Mouse (Mus musculus) neural tube, embryonic 14.5 days (tissue): ENCODE measurements at regions not wholly inside any gene's neighbourhood (a gene's known extent, or its start where the extent isn't known, plus 50 kb on each side); places are given as distances from the start of the nearest gene placed in this dataset.

Experiments used
- ATAC-seq: fragments of 200-750 bp; cut with Nextera tagmentation; 2 replicates; pipeline ENCODE4 v1.8.0; 2017; ENCODE audit warnings: low read depth, mild to moderate bottlenecking, moderate TSS enrichment, moderate library complexity
- H3K27ac ChIP-seq: fragments of 300-500 bp; sonication (generic); 2 replicates; pipeline ENCODE4 v1.5.1; 2014; ENCODE audit warnings: low read depth, mild to moderate bottlenecking, control low read depth, low read length, moderate library complexity, mixed read lengths
- H3K27me3 ChIP-seq: fragments of 300-500 bp; sonication (generic); 2 replicates; pipeline ENCODE4 v1.6.1; 2014; ENCODE audit warnings: low read length; ENCODE audit not compliant: control insufficient read depth, insufficient read depth
- H3K36me3 ChIP-seq: fragments of 300-500 bp; sonication (generic); 2 replicates; pipeline ENCODE4 v1.6.1; 2014; ENCODE audit warnings: low read length, mixed read lengths; ENCODE audit not compliant: control insufficient read depth, insufficient read depth
- H3K4me1 ChIP-seq: fragments of 300-500 bp; sonication (generic); 2 replicates; pipeline ENCODE4 v1.6.1; 2014; ENCODE audit warnings: low read length; ENCODE audit not compliant: control insufficient read depth, insufficient read depth
- H3K4me2 ChIP-seq: fragments of 300-500 bp; sonication (generic); 2 replicates; pipeline ENCODE4 v1.6.1; 2014; ENCODE audit warnings: mild to moderate bottlenecking, low read depth, low read length, control low read depth
- H3K4me3 ChIP-seq: fragments of 300-500 bp; sonication (generic); 2 replicates; pipeline ENCODE4 v1.5.1; 2014; ENCODE audit warnings: low read depth, low read length, control low read depth, mixed read lengths
- H3K9ac ChIP-seq: fragments of 300-500 bp; sonication (generic); replicated peaks from 2 replicates; pipeline ENCODE4 v1.6.1; 2014; ENCODE audit warnings: low read depth, mild to moderate bottlenecking, control low read depth, low read length, mixed read lengths
- H3K9me3 ChIP-seq: fragments of 300-500 bp; sonication (generic); 2 replicates; pipeline ENCODE4 v1.6.1; 2016; ENCODE audit warnings: low read length; ENCODE audit not compliant: control insufficient read depth
- WGBS: fragments of 180-500 bp; shearing (Covaris S2); extraction: QIAGEN DNeasy Blood & Tissue Kit; methylation state at CpG from one replicate; pipeline ENCODE4 v1.1.7; 2014; 5-methylcytosine and 5-hydroxymethylcytosine counted together

DNA sequence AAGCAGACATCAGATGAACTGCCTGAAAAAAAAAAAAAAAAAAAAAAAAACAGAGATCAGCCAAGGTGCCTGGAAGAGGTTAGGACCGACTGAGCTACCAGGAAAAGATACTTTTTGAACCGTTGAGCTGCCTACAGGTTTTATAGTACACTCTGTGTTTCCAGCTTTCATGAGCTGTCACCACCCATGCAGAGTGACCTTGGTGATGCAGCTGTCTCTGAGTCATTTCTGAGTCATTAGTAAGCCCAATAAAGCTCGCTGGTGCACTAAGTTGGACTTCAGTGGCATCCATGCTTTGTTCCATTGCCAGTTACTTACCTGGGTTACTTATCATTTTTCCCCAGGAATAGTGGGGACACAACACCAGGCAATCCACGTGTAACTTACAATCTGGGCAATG lies 592.9 kb upstream of the Arpp21 start:
- Histone ChIP-seq H3K27me3 (no peaks in the 10 kb centered on the region), H3K4me1 (no peaks in the 10 kb centered on the region), H3K4me3 (no peak overlapping the region), H3K9ac (no peak overlapping the region), H3K36me3 (no peaks in the 10 kb centered on the region), H3K27ac (no peak overlapping the region), H3K4me2 (no peak overlapping the region), H3K9me3 (no peaks in the 10 kb centered on the region)
- ATAC-seq, result no peak
- 79% methylated on average over 4 of the region's 4 CpGs for WGBS

DNA sequence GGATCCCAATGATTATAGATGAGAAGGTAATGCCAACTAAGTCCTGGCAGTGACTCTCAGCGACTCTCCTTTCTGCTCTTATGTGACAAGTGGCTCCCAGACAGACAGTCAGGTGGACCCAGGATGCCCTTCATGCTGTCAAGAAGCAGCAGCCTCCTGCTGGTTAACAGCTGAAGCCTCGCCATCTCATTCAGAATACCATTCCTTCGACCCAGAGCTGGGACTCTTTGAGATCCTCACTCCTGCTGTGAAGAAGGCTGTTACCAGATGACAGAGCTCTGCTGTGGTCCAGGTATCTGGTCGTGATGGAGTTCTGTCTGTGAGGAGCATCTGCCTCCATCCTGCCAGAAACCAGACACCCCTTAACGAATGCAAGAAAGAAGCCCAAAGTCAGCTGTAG lies 590.9 kb upstream of the Arpp21 start:
- H3K36me3 ChIP-seq, result no peaks in the 10 kb centered on the region
- no peaks in the 10 kb centered on the region for H3K27me3 ChIP-seq
- 41% methylated on average over 5 of the region's 5 CpGs for WGBS
- no peak for ATAC-seq
- H3K27ac ChIP-seq, result no peak overlapping the region
- H3K4me2 ChIP-seq, result no peak overlapping the region
- H3K9me3 ChIP-seq, result no peaks in the 10 kb centered on the region
- H3K9ac ChIP-seq, result no peak overlapping the region
- H3K4me3 ChIP-seq, result no peak overlapping the region
- H3K4me1 ChIP-seq, result no peaks in the 10 kb centered on the region

DNA sequence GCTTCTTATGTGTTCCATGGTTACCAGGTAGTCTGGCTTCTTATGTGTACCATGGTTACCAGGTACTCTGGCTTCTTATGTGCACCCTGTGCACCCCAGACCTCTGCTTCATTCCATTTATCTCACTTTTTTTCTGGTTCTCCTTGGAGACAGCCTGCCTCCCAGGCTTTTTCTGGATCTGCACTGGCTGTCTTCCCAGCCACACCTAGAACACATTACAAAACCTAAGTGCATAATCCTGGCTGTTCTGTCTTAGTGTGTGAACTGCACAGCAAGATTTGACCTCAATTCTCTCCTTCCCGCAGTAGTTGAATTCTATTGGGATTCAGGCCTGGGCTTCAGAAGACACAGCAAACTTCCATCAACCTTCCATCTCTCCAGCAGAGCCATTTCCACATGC lies 586.2 kb upstream of the Arpp21 start:
- Histone ChIP-seq H3K4me1 (no peaks in the 10 kb centered on the region), H3K27me3 (no peaks in the 10 kb centered on the region), H3K27ac (no peak overlapping the region), H3K4me3 (no peak overlapping the region), H3K9me3 (no peaks in the 10 kb centered on the region), H3K4me2 (no peak overlapping the region), H3K36me3 (no peaks in the 10 kb centered on the region), H3K9ac (no peak overlapping the region)
- WGBS, result 84% methylated on average over 1 of the region's 1 CpGs
- ATAC-seq, result no peak

DNA sequence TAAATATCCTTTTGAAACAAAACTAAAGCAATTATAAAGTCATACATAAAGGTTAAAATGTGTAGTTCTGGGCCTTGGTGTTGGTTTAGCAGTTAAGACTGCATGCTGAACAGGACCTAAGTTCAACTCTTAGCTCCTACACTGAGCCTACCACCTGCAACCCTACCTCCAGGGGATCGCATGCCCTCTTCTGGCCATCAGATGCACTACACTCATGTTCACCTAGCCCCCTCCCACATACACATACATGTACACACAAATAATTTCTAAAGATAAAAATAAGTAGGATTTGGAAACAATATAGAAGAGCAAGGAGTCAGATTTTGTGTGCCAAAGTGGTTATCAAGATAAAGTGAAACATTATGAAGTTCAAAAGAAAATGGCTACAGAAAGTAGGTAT lies 576.2 kb upstream of the Arpp21 start:
- Histone ChIP-seq H3K9me3 (no peaks in the 10 kb centered on the region), H3K4me3 (no peak overlapping the region), H3K27ac (no peak overlapping the region), H3K4me1 (no peaks in the 10 kb centered on the region), H3K9ac (no peak overlapping the region), H3K27me3 (no peaks in the 10 kb centered on the region), H3K36me3 (no peaks in the 10 kb centered on the region), H3K4me2 (no peak overlapping the region)
- no peak for ATAC-seq
- 33% methylated on average over 1 of the region's 1 CpGs for WGBS

DNA sequence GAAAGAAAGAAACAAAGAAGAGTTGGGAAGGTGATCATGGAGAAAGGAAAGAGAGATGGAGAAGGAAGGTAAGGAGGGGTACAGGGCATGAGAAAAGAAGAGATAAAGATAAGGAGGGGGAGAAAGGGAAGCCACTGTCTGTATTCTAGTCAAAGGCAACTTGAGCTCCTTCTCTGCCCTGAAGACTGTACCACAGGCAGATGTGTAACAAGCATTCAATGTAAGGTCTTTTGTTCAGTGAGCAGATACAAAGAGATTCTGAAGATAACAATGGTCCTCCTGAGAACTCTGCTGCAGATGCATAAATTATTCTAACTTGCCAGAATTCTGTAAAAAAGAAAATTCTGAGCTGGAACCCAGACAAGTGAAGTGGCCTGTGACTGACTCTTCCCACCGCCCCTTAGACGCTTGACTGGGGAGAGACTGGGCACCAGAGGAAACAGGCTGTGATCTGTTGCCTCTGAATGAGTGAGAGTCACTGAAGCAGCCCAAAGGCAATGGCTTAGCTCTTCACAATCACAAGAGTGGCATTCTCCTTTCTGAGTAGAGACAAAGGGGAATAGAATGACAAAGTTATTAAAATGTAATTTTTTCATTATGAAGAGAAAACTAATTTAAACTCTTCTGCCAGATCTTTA lies 564.0 kb upstream of the Arpp21 start:
- Histone ChIP-seq H3K4me3 (no peak overlapping the region), H3K9me3 (no peaks in the 10 kb centered on the region), H3K4me2 (no peak overlapping the region), H3K9ac (no peak overlapping the region), H3K27ac (no peak overlapping the region), H3K27me3 (no peaks in the 10 kb centered on the region), H3K36me3 (no peaks in the 10 kb centered on the region), H3K4me1 (no peaks in the 10 kb centered on the region)
- no peak for ATAC-seq
- 26% methylated on average over 2 of the region's 2 CpGs for WGBS

DNA sequence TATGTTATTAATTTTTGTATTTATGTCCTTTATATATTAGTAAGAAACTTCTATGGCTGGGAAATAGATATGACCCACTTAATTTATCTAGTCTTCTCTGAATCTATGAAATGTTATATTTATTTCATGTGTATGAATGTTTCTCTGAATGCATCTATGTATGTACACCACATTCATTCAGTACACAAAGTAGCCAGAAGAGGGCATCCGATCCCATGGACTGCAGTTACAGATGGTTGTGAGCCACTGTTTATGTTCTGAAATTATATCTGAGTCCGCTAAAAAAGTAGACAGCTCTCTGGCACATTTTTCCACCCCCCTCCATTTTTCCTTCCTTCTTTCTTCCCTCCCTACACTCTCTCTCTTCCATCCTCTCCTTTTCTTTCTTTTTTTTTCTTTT lies 557.8 kb upstream of the Arpp21 start:
- Histone ChIP-seq H3K36me3 (no peaks in the 10 kb centered on the region), H3K27me3 (no peaks in the 10 kb centered on the region), H3K27ac (no peak overlapping the region), H3K4me3 (no peak overlapping the region), H3K9ac (no peak overlapping the region), H3K9me3 (no peaks in the 10 kb centered on the region), H3K4me1 (no peaks in the 10 kb centered on the region), H3K4me2 (no peak overlapping the region)
- ATAC-seq, result no peak
- WGBS, result 70% methylated on average over 2 of the region's 2 CpGs

DNA sequence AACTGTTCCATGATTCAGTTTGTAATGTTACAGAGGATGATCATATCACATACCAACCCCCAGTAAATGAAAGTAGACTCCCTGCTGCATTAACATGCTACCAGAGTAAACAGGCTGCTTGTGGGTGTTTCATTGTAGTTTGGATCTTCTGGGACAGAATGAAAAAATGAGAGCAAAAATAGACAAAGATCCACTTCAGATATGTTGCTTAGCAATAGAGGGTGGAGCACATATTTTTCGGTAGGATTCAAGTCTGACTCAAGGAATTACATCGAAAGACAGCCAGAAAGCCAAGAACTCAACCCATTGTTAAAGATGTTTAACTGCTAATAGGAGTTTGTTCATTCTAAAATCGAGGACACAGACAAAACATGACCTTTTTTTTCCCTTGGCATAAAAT lies 536.2 kb upstream of the Arpp21 start:
- Histone ChIP-seq H3K27me3 (no peaks in the 10 kb centered on the region), H3K9ac (no peak overlapping the region), H3K27ac (no peak overlapping the region), H3K4me2 (no peak overlapping the region), H3K36me3 (no peaks in the 10 kb centered on the region), H3K4me3 (no peak overlapping the region), H3K4me1 (no peaks in the 10 kb centered on the region), H3K9me3 (no peaks in the 10 kb centered on the region)
- WGBS, result 85% methylated on average over 3 of the region's 3 CpGs
- no peak for ATAC-seq

DNA sequence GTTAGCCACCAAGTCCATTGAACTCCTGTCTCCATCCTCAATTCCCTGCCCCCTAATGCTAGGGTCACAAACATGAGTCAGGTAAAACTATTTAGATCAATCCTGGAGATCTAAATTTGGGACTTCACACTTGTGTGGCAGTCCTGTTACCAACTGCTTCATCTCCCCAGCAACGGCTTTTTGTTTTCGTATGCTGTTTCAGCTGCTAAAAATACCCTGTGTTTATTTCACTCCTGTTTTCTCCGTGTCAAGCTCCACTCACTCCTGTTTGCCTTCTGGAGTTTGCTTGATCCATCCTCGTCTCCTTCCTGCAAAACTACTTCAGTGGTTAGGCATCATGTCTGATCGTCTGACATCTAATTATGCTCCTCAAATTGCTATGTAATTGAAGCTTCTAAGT lies 508.9 kb upstream of the Arpp21 start:
- Histone ChIP-seq H3K9ac (no peak overlapping the region), H3K4me2 (no peak overlapping the region), H3K36me3 (no peaks in the 10 kb centered on the region), H3K4me3 (no peak overlapping the region), H3K27ac (no peak overlapping the region), H3K9me3 (no peaks in the 10 kb centered on the region), H3K4me1 (no peaks in the 10 kb centered on the region), H3K27me3 (no peaks in the 10 kb centered on the region)
- no peak for ATAC-seq
- 69% methylated on average over 5 of the region's 5 CpGs for WGBS

DNA sequence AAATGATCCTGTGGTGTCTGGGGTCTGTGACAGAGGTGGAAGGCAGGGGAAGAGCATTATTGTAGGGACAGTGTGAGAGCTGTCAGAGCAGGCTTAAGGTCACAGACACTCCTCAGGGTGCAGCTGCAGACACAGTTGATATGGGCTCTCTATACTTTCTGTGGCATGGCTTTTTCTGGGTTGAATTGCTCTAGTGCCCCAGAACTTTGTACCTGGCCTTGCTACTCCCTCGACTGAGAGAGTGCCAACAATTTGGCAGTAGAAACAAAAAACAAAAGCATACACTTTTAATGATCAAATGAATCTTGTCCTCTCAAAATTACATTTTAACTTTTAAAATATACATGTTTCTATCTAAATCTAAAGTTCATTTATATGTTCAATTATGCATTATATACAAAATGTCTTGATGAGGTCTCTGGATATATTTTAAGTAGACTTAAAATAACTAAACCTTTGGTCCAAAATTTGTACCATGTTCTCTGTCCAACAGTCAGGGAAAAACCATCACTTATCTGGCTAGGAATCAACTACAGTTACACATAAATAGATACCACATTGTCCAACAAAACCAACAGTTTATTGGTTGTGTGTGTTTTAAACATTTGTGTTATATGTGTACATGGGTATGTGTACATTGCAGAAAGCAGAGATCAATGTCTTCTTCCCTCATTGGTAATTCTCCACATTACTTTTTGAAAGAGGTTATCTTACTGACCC lies 508.3 kb upstream of the Arpp21 start:
- no peak for ATAC-seq
- Histone ChIP-seq H3K36me3 (no peaks in the 10 kb centered on the region), H3K4me1 (no peaks in the 10 kb centered on the region), H3K9me3 (no peaks in the 10 kb centered on the region), H3K9ac (no peak overlapping the region), H3K27ac (no peak overlapping the region), H3K4me3 (no peak overlapping the region), H3K27me3 (no peaks in the 10 kb centered on the region), H3K4me2 (no peak overlapping the region)
- WGBS, result 64% methylated on average over 1 of the region's 1 CpGs
